Mouse (Mus musculus) heart, adult 2 months (tissue): ENCODE data around the gene Lfng.

Experiments
- CTCF ChIP-seq: fragments of 200-600 bp; IDR thresholded peaks from 2 replicates; pipeline ENCODE4 v1.8.1; 2022; ENCODE audit warnings: antibody characterized with exemption, mild to moderate bottlenecking, moderate library complexity
- EP300 ChIP-seq: fragments of 200-500 bp; IDR thresholded peaks from 2 replicates; pipeline ENCODE4 v1.6.1; 2011; ENCODE audit warnings: low read depth, low read length, control low read depth; ENCODE audit not compliant: insufficient read depth
- POLR2A ChIP-seq: fragments of 200-500 bp; IDR thresholded peaks from 2 replicates; pipeline ENCODE4 v1.6.1; 2011; ENCODE audit warnings: mild to moderate bottlenecking, low read depth, low read length, control low read depth; ENCODE audit not compliant: insufficient read depth

GRCm38 (mm10) chr5:140639312-140639711 lies 32.2 kb downstream of the Lfng start:
- TF ChIP-seq POLR2A (no peak), EP300 (no peak), CTCF (no peak)
